Mouse (Mus musculus) small intestine, adult 2 months (tissue): Measurements from ENCODE around the gene Syk.

ENCODE experiments used
- CTCF ChIP-seq: fragments of 200-500 bp; IDR thresholded peaks from 2 replicates; pipeline ENCODE4 v1.5.1; 2012; ENCODE audit warnings: low read depth, mild to moderate bottlenecking, control low read depth, inconsistent platforms, low read length, moderate library complexity, mixed read lengths; ENCODE audit not compliant: insufficient replicate concordance, insufficient read length; ENCODE audit errors: extremely low read depth
- POLR2A ChIP-seq: fragments of 200-500 bp; IDR thresholded peaks from 2 replicates; pipeline ENCODE4 v1.6.1; 2012; ENCODE audit warnings: low read depth, mild to moderate bottlenecking, control low read depth, inconsistent platforms, low read length, moderate library complexity

DNA sequence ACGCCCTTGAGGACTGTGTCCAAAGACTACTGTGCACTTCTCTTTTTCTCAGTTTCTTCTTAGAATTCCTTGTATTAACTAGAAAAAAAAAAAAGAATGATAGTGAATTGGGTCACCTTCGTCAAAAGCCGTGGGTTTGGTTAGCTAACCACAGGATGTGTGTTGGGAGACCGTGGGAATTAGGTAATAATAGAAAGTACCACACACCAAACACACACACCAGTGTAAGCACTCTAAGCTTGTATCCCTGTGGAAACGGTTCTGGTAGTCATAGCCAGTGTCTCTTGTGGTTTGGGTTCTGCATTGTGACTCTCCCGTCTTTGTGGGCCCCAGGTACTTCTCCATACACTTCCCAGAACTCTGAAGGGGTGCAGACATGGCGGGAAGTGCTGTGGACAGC lies 27.5 kb downstream of the Syk start:
- TF ChIP-seq POLR2A (no peak), CTCF (no peak)
